Mouse (Mus musculus) common myeloid progenitor, adult 5-6 weeks (primary cell): ENCODE results near the gene Acadm. TPM values are rescaled to one million over a fixed set of nuclear protein-coding genes. Genes with fewer than 3 reads are reported as not detected.

Source experiments
- ATAC-seq: replicated peaks from 2 replicates; pipeline ENCODE4 v1.8.0; 2016; ENCODE audit warnings: low read depth, mild to moderate bottlenecking, moderate TSS enrichment, inconsistent platforms; ENCODE audit not compliant: poor library complexity, severe bottlenecking
- total RNA-seq: library from RNA; stranded (forward); fragments of 200-1000, 187-1606 nt; gene quantifications from 2 replicates; pipeline ENCODE4 v1.2.3, GENCODE M21; 2017

Gene Acadm
- total RNA-seq, 1 experiment from 2014 or later: 277 TPM

DNA sequence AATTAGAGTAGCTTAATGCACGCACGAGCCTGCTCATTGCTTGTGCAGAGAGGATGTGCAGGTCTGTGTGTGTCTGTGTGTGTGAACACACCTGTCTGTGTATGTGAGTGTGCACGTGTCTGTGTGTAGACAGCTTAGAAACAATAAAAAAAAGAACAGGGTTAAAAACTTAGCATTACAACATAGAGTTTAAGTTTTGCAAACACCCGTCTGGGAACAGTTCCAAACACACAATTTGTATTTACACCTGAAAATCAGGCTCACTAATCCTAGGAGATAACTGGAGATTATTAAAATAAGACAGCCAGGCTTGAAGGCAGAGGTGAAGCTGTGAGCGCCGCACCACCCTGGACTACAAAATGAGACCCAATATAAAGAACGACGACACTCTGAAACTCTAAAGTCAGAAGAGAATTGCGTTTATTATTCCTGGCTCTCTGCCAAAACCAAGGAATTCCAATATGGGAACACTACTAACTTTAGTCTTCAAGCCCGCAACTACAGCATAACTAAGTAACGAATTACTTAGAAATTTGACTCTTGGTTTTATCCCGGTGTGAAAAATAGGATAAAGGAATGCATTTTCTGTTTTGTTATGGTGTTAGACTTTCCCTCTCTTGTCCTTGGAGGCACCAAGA, 1.3 kb downstream of the Acadm start:
- ATAC-seq: no peak

DNA sequence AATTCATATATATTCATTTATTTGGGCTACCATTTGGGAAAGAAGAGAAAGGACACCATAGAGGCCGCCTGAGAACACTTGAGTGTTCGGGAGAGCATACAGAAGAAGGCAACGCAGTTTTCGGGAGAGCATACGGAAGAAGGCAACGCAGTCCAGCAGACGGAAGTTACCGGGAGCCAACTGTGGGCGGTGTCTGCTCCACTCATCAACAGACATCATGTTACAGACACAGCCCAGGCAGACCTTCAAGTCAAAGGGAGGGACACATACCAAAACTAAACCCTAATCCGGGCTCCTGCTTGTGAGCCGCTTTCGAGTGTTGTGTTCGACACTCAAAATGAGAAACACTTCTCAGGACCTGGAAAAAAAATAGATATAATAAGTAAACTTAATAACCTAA, 2.8 kb downstream of the Acadm start:
- ATAC-seq: no peak

DNA sequence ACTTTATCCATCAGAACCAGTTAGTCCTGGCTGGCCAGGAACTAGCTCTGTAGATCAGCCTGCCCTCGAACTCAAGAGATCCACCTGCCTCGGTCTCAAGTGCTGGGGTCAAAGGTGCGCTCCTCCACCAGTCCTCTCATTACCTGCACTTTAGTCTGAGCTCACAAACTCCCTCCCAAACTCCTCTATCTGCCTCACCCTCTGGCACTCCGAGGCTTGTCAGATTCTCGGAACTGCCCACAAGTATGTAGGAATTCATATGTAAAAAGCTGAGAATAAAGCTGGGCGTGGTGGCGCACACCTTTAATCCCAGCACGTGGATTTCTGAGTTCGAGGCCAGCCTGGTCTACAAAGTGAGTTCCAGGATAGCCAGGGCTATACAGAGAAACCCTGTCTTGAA, 3.9 kb downstream of the Acadm start:
- no peak for ATAC-seq

DNA sequence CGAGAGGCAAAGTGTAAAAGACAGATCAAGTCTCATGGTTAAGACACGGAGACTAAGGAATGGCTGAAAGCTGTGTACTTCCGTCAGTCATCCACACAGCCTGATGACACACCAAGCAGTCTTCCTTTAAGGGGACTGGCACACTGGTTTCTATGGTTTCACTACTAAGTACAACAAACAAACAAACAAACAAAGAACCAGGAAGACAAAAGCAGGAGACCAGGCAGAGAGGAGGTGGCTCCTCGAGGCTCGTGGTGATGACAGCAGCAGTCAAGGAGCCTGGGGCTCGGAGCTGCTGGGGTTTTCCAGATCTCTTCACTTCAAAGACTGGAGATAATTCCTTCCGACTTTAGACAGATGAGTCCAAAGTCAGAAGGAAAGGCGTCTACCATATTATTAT, 4.4 kb downstream of the Acadm start:
- ATAC-seq: no peak

DNA sequence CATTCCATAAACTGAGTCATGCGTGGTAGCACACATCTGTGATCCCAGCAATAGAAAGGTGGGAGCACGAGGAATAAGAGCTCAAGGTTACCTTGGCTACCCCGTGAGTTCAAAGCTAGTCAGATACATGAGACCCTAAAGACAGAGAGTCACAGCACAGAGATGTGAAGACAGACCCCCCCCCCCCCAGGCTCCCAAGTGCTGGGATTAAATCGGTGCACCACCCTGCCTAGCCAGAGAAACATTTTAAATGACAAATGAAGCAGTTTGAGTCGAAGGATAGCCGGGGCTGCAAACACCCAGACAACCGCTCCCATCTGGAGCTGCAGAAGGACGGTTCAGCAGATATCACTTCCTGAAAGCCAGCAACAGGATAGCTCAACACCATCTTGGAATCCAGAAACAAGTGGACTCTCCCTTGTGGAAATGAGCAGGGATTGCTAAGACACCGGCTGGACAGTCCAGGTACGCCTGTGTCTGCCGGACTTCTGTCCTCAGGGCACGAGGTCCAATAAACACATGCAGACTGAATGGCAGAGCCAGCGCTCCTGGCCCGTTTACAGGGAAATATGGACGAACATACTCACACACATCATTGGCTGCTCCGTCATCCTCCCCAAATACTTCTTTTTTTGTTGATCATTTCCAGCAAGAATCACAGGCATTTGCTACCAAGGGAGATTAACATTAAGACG, 7.2 kb downstream of the Acadm start:
- no peak for ATAC-seq

DNA sequence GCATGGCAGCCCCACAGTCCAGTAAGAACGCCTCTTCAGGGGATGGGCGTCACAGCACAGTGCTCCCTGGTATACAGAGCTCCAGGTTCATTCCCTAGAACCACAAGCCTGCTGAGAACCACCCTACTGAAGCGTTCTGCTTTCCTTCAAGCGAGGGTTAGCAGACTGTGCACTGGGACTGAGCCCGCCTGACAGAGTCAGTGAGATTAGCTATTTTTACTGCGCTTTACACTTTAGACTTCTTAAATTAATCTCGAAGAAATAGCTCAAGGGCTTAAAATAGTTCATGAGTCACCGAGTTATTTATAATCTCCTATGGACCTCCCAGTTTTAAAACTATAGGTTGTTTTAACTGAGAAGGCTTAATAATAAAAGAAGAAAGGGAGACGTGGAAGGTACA, 8.6 kb downstream of the Acadm start:
- no peak for ATAC-seq

DNA sequence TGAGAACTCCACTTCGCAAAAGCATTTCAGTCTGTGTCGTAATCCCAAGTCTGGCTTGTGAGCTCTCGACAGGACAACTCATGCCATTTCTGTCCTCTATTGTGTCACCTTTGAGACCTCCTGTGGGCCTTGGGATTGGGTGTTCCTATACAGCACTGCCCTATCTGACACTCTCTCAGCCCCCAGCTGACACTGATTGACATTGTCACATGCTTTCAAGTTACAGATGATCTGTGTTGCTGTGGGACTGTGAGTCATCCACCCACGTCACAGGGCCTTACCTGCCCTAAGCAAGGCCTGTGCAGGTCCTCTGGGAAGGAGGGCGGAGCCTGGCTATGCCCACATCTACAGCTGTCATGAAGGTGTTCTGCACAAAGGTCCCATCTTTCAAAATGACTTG, 12.0 kb downstream of the Acadm start:
- ATAC-seq: no peak

DNA sequence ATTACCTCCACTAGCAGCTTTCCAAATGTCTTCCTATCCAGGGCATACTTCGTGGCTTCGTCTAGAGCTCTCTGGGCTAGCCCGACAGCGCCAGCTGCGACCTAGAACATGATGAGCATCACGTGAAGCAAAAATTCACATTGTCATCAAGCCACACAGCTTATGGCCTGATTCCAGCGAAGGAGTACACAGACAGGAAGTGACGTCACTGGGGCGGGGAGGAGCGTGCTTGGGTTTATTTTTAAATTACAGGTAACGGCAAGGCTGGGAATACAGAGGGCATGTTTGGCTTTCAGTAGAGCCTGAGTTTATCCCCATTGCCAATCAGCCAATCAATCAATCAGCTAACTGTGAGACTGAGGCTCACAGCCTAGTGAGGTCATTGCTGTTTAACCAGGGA, 14.9 kb downstream of the Acadm start:
- peak; percentile 60 for ATAC-seq

DNA sequence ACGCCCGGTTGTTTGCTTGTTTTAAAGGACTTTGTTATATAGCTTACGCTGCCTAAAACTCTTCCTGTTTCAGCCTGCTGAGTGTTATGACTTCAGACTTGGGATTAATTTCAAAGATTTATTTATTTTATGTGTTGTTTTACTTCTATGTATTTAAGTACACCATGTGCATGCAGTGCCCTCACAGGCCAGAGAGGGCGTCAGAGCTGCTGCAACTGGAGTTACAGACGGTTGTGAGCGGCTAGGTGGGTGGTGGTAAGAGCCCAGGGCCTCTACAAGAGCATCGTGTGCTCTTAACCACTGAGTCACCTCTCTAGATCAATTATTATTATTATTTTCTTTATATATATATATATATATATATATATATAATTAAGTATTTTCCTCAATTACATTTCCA, 18.1 kb downstream of the Acadm start:
- no peak for ATAC-seq

DNA sequence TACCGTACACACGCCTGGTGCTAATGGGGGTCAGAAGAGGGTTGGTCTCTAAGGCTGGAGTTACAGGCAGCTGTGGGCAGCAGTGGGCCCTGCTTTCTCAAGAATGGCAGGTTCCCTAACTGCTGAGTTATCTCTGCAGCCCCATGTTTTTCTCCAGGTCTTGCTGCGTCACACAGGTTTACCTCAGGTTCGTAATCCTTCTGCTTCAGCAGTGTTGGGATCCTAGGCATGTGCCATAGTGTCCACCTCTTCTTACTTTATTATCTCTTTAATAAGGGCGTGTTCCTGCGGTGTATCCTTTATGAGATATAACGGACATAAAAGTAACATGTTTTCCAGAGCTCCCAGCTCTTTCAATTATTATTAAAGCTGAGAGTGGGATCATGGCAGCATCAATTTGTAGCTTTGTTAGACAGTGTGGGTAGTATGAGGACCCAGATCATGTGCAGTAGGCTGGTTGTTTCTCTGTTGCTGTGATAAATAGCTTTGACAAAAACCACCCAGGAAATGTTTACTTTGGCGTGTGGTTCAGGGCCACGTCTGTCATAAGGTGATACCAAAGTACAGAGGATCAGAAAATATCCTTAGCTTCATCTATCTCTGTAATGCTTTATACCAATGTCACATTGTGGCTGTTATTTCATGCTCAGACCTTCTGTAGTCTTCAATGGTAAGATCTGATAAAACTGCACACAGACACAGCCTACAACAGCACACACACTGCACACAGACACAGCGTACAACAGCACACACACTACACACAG, 23.1 kb downstream of the Acadm start:
- ATAC-seq: peak; percentile 36; the same call in 1 of the 2 replicates

DNA sequence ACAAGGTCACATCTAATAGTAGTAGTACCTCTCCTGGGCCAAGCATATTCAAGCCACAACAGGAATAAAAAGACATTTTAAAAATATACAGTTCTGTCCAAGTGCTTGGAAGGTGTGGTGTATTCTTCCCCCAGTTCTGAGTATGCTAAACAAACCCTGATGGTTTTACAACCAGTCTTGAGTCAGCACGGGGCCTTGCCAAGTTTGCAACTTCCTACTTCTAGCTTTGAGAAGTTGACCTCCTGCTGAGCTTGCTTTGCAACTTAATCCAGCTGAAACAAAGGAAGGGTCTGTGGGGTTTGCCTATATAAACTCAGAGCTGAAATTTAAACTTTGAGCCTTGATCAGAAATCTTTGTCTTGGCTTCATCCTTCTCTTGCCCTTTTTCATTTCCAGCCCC, 27.2 kb downstream of the Acadm start:
- ATAC-seq: no peak

DNA sequence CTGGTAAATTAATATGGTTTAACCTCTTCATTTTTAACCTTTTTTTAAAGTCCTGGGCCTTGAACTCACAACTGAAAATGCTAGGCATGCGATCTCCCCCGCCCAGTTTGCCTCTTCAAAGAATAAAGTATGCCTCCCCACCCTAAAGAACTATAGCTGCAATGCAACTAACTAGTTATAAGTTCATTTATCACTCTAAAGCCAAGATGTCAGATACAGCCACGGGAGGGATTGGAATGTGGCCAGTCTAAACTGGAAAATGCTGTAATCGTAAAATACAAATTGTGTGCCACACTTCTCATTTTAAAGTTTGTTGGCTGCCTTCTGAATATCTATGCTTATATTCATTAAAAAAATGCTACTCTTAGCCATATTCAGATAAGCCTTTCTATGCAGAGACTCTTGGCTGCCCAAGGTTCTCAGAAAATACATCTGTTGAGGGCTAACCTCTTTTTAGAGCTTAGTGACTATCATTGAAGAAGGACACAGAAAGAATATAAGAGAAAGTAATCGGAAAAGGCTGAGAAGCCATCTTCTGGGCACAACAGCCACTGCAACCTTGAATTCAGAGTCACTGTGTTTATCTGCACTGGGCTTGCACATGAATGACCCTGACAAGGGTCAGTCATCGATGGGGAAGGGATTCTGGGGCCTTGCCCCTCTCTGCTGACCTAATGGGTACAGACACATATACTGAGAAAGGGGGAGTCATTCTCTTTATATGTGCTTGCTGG, 30.8 kb downstream of the Acadm start:
- ATAC-seq: 0 out of 2 replicates have a peak, but pooled peaks have one; percentile 3

DNA sequence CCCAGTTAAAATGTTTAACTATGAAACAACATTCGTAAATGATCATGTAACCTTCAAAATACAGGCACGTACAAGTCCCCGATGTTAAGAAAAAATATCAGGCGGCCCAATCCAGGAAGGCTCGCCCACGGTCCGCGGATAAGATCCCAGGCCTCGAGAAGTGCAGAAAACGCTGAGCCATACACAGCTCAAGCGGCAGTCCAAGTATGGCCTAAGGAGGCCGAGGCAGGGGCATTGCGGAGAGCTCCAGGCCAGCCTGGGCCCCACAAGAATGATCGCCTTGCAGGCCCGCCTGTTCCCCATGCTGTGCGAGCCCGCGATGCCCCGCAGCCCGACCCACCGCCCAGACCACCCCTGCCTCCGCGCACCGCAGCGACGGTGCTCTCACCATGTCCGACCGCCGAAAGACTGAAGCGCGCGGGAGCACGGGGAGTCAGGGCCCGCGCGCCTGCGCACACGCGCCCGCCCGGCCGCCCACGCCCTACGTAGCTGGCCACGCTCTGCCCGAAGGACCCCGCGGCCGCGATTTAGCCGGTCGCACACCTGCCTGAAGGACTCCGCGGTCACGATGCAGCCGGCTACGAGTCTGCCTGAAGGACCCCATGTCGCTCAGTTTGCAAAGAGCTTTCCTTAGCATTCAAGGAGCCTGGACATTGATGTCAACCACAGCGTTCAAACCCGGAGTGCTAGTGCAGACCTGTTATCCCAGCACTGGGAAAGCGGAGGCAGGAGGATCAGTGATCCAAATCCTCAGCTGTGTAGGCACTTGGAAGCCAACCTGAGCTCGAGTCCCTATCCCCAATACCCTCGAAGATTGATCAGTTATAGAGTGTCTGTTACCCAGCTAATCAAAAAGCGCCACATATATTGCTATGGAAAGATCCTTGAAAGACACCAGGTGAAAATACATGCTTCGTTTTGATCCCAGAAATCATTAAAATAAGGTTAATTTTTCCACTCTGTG, 31.6 kb downstream of the Acadm start, which contains the start of gene Rabggtb:
TSS of gene Rabggtb (minus strand) at position 464 of the 964 bp plus-strand sequence.
- peak; percentile 93 for ATAC-seq

DNA sequence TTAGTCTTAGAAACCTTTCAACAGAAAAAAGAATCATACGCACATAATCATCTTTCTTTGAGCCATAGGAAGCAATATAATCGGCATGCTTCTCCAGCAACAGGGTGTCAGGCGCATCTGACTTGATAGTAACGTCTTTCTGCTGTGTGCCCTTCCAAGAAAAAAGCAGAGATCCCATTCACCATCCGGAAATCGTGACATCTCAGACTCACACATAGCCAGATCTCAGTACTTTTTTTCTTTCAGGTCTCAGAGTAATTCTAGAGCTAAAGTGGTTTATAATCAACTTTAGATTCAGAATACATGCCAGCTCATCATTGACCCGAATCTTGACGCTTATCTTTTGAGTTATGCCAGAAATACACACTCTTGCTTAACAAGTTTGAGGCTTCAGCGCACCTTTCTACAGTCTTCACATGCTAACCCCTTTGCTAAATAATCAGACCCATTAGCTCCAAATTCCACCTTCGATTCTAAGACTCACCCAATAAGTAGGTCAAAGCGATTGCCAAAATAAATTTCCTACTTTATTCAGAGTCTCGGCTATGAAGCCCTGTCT, 32.5 kb downstream of the Acadm start:
- no peak for ATAC-seq

DNA sequence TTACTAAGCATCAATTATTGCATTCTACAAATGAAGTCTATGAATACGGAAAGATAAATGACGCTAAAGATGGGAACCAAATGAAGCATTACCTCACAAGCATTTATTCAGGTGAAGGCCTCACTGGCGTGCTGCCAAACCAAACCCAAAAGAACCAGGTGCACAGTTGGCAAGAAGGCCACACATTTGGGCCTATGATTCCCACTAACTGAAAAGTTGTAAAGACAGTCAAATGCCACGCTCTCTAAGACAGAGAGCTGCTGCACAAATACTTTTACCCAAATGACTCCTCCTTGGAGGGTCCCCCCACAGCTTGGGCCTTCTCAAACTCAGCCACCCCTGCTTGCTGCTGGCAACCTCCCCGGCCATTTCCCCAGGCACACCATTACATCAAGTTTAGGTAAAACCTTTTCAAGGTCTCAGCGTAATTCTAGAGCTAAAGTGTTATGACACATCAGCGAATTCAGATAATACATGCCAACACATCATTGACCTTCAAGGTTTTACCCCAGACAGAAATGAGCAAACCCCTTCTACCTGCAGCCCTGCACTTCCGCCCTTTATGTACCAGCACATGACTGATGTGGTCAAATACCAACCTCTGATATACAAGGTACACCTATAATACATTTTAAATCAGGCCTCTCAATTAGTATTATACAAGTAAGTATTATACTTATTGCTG, 33.1 kb downstream of the Acadm start:
- ATAC-seq: no peak

DNA sequence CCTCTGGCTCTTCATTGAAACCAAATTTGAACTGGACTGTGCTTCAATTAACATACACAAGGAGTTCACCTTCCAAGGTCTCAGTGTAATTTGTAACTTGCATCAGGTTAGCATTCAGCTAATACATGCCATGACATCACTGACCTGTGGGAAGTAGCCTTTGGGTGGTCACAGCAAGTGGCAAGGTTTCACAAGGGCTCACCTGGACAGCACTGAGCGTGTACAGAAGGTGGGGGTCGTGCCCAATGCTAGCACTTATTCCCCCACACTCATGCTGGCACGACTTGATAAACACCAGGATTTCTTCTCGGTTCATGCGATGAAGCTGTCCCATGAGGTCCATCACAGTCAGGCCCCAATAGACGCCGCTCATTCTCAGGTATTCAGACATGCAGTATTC, 33.9 kb downstream of the Acadm start:
- ATAC-seq: no peak

DNA sequence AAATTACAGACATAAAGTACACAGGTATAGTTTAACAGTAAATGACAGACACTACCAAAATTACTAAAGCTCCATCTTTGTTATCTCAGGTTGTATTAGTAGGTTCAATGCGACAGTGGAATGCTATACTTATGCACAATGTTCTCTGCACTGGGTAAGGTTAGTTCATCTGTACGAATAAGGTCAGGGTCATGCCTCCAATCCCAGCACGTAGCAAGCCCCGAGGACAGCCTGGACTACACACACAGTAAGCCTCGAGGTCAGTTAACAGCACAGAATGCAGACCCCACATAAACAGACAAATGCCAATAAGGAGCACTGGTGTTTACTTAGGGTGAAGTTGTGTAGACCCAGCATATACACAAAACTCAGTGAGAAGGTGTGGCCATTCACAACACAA, 35.5 kb downstream of the Acadm start:
- no peak for ATAC-seq

DNA sequence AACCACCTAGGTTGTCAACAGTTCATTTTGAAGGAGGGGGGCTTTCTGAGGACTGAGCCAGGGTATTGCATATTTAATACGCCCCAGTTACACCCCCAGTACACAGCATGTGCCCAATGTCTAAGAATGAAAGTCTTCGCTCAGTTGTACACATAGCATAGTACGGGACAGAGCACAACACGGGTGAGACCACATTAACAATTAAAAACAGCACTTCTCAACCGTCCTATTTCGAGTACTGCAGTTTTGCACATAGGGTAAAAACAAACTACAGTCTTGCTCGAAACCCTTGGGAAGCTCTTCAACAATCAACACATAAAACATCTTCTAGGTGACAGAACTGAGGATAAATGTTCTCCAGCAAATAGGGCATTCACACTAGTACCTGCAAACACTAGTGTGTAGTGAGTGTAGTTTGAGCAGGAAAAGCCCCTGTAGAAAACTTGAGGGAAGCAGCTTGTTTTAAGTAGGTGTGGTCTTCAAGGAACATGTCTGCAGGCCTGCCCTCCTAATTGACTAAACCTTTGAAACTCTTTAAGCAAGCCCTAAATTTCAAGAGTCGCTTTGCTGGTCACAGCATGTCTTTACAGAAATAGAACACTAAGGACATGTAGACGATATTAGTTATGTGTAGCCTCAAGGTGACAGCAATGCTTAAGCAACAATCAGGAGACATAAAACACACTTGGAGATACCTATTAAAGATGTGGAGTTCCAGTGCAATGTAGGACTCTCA, 38.1 kb downstream of the Acadm start, which contains the start of gene Msh4:
TSS of gene Msh4 (minus strand) at position 3 of the 736 bp plus-strand sequence.
- ATAC-seq: no peak
